Mouse (Mus musculus) megakaryocyte-erythroid progenitor cell, adult 5 weeks (primary cell): Measurements from ENCODE around the gene Taf9b. TPM values are rescaled to one million over a fixed set of nuclear protein-coding genes. Genes with fewer than 3 reads are reported as not detected.

Experiments used
- polyA plus RNA-seq: library from polyadenylated mRNA; stranded (reverse); fragments of >175 nt; gene quantifications from 2 replicates; pipeline ENCODE4 v1.2.3, GENCODE M21; 2012

Taf9b gene
- polyA plus RNA-seq = 0.24 and 0.26 TPM in 2 replicates

DNA sequence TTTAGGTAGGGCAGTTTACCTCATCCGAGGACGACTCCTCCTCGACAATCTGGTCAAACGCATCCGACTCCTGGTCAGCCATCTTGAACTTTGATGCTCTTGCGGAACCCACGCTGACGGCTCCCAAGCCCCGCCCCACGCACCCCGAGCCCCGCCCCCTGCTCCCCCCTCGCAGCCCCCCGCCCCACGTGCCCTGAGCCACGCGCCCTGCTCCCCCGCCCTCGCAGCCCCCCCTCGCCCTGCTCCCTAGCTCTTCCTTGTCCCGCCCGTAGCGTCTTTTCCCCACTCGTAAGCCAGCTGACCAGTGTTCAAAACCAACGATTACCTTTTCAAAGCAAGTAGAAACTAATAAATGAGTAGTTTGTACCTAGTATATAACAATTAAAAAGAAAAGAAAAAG lies at the start of gene Taf9b:
Gene Taf9b (minus strand): TSS at position 101 of the 400 bp plus-strand sequence.

DNA sequence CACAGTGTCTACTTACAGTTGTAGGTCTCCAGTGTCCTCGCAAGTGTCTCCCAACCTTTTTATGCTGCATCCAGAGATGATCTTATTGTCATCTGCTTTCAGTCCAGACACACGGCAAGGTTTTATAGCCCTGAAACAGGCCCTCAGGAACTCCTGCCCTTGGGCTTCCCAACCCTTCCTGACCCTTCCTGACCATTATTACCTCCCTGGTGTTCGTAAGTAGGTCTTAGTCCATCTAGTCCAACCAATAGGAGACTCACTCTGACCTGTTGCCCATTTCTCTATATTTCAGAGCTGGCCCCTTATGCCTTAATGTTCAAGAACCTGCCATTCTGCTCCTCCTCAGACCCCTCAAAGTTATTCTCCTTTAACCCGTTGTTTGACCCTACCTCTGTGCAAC lies 34.3 kb upstream of the Taf9b start, which contains the start of gene Fnd3c2:
Gene Fnd3c2 (minus strand): TSS at position 101 of the 400 bp plus-strand sequence.

DNA sequence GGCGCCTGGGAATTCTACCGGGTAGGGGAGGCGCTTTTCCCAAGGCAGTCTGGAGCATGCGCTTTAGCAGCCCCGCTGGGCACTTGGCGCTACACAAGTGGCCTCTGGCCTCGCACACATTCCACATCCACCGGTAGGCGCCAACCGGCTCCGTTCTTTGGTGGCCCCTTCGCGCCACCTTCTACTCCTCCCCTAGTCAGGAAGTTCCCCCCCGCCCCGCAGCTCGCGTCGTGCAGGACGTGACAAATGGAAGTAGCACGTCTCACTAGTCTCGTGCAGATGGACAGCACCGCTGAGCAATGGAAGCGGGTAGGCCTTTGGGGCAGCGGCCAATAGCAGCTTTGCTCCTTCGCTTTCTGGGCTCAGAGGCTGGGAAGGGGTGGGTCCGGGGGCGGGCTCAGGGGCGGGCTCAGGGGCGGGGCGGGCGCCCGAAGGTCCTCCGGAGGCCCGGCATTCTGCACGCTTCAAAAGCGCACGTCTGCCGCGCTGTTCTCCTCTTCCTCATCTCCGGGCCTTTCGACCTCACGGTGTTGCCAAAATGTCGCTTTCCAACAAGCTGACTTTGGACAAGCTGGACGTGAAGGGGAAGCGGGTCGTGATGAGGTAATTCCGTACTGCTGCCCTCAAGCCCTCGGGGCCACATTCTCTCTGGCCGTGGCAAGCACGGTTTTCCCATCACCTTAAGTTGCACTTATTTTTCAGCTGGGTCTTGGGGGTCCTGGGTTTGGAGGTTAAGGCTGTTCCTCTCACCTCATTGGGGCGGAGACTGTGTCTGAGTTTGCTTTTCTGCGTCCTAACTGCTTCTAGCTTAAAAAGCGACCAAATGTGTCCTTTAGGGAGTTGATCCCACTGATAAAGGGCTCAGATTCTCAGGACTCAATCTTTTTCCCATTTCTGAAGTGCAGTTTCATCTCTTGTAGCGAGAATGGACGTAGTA lies 34.0 kb downstream of the Taf9b start, which contains the start of gene Pgk1:
Gene Pgk1 (plus strand): TSS at position 388 of the 937 bp plus-strand sequence.

Other genes with a start within 250 kb of the Taf9b start
- gene Magt1, start 209.3 kb downstream of the Taf9b start, polyA plus RNA-seq = 4.3 and 5.3 TPM in 2 replicates
- 9.2 and 11.0 TPM in 2 replicates for gene Cox7b, start 205.5 kb downstream of the Taf9b start, polyA plus RNA-seq
- 0.22 and 0.45 TPM in 2 replicates for gene Atp7a, start 193.9 kb downstream of the Taf9b start, polyA plus RNA-seq
- 0.01 and 0.04 TPM in 2 replicates for gene Tlr13, start 78.0 kb downstream of the Taf9b start, polyA plus RNA-seq
- gene Pgk1, start 34.1 kb downstream of the Taf9b start, polyA plus RNA-seq = 17.5 and 21.5 TPM in 2 replicates
- gene Fnd3c2, start 34.2 kb upstream of the Taf9b start, polyA plus RNA-seq = not detected in 2 replicates